Mouse (Mus musculus): ENCODE results near the gene Pdk2. TPM values are rescaled to one million over a fixed set of nuclear protein-coding genes. Genes with fewer than 3 reads are reported as not detected.

Pdk2 gene
- polyA plus RNA-seq, 1 experiment from 2014 or later, result 27.5 TPM

DNA sequence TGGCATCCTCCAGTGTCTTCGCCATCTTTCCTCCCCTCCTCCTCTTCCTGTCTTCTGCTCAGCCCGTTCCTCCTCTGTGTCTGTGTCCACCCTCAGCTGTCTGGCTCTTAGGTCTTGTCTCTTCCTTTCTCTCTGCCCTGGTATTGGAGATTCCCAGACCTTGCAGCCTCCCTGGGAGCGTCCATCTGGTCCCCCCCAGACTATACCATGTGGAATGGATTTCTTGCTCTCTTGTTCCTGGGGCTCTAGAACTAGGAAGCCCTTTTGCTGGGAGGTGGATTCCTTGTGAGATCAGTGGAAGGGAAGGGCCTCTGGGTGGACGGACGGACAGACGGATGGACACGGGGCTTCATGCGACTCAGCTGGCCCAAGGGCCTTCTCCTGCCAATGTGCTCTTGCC lies 45.1 kb downstream of the Pdk2 start:
- Histone ChIP-seq H3K9ac (ENCODE audit: low read depth, low read length) (no peak overlapping the region; the same call in 1 of the 2 replicates), H3K36me3 (ENCODE audit: control insufficient read depth, insufficient read depth, low read length) (peaks cover 22% of the 10 kb centered on the region), H3K4me3 (ENCODE audit: low read depth, low read length) (no peak overlapping the region), H3K27me3 (ENCODE audit: control insufficient read depth, insufficient read depth, low read depth, low read length) (no peaks in the 10 kb centered on the region), H3K4me2 (ENCODE audit: low read length) (peak overlapping the region; percentile 97), H3K4me1 (ENCODE audit: control insufficient read depth, insufficient read depth, low read length) (peaks cover 38% of the 10 kb centered on the region), H3K9me3 (replicated peaks; ENCODE audit: control insufficient read depth, low read length, poor library complexity, severe bottlenecking) (no peaks in the 10 kb centered on the region), H3K27ac (ENCODE audit: low read length) (no peak overlapping the region)
- 86% methylated on average over 8 of the region's 8 CpGs for whole genome bisulfite sequencing
- no peak for ATAC-seq

DNA sequence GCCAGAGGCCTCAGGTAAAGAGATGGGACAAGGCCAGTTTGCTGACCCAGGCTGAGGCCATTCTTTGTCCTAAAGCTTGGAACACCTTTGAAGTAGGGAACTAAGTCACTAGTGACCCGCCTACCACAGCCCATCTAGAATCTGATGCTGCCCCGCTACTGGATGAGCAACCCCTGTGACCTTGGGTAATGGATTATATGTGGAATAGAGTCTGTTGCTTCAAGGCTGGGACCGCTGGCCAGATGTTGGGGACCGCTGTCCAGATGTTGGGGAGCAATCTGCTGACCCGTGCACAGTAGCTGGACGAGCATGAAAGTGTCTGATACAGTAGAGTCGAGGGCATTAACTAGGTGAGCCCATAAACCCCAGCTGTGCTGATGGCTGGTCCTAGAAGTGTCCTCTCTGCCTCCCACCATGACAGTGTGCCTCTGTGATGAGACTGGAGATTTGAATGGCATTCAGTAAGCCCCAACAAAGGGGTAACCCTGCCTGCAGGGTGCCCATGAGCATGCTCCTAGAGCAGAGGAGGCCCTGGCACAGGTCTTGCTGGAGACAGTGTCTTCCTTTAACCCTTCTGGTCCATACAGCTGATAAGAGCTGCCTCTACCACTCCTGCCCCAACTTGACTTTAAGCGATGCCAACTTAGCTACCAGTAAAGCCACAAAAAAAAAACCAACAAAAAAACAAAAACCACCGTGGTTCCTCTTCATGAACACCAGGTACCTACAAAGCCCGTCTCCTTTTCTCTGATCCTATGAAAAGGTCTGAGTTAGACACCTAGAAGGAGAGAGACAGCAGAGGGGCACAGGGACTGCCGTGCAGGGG lies 46.0 kb downstream of the Pdk2 start:
- no peak overlapping the region for H3K27ac ChIP-seq (ENCODE audit: low read length)
- H3K9ac ChIP-seq (ENCODE audit: low read depth, low read length), result peak overlapping the region; percentile 91
- H3K4me1 ChIP-seq (ENCODE audit: control insufficient read depth, insufficient read depth, low read length), result peaks cover 38% of the 10 kb centered on the region
- peaks cover 22% of the 10 kb centered on the region for H3K36me3 ChIP-seq (ENCODE audit: control insufficient read depth, insufficient read depth, low read length)
- peak overlapping the region; percentile 97 for H3K4me2 ChIP-seq (ENCODE audit: low read length)
- H3K4me3 ChIP-seq (ENCODE audit: low read depth, low read length), result peak overlapping the region; percentile 90
- no peaks in the 10 kb centered on the region for H3K27me3 ChIP-seq (ENCODE audit: control insufficient read depth, insufficient read depth, low read depth, low read length)
- ATAC-seq, result no peak
- no peaks in the 10 kb centered on the region for H3K9me3 ChIP-seq (replicated peaks; ENCODE audit: control insufficient read depth, low read length, poor library complexity, severe bottlenecking)
- 80% methylated on average over 11 of the region's 11 CpGs for WGBS

DNA sequence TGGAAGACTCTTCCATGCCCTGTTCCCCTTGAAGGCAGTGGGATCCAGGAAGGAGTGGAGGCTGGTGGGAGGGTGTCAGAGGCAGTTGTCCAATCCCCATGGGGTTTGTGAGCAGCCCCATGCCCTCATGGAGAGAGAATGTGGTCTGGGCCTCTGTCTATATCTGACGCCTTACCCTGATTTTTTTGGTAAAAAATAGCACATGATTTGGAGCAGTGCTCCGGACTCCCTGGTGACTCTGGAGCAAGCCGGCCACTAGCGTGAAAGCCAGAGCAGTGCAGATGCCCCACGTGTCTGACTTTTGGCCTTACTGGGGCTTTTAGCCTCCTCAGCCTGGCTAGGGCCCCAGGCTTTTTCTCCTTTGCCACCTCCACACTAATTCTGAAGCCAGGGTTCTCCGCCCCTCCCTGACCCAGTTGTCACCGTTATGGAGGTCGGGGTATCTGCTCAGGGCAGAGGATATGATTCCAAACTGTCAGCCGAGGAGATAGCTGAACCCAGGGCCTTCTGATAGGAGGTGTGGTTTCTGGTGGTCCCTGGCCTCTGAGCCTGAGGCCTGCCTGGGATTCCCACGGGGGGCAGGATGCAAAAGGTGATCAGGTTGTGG lies 46.8 kb downstream of the Pdk2 start:
- Histone ChIP-seq H3K36me3 (ENCODE audit: control insufficient read depth, insufficient read depth, low read length) (peaks cover 18% of the 10 kb centered on the region), H3K4me3 (ENCODE audit: low read depth, low read length) (peak overlapping the region; percentile 90), H3K9ac (ENCODE audit: low read depth, low read length) (peak overlapping the region; percentile 91), H3K27ac (ENCODE audit: low read length) (no peak overlapping the region), H3K27me3 (ENCODE audit: control insufficient read depth, insufficient read depth, low read depth, low read length) (no peaks in the 10 kb centered on the region), H3K4me2 (ENCODE audit: low read length) (peak overlapping the region; percentile 97), H3K4me1 (ENCODE audit: control insufficient read depth, insufficient read depth, low read length) (peaks cover 42% of the 10 kb centered on the region), H3K9me3 (replicated peaks; ENCODE audit: control insufficient read depth, low read length, poor library complexity, severe bottlenecking) (no peaks in the 10 kb centered on the region)
- no peak for ATAC-seq
- 39% methylated on average over 10 of the region's 10 CpGs for WGBS

DNA sequence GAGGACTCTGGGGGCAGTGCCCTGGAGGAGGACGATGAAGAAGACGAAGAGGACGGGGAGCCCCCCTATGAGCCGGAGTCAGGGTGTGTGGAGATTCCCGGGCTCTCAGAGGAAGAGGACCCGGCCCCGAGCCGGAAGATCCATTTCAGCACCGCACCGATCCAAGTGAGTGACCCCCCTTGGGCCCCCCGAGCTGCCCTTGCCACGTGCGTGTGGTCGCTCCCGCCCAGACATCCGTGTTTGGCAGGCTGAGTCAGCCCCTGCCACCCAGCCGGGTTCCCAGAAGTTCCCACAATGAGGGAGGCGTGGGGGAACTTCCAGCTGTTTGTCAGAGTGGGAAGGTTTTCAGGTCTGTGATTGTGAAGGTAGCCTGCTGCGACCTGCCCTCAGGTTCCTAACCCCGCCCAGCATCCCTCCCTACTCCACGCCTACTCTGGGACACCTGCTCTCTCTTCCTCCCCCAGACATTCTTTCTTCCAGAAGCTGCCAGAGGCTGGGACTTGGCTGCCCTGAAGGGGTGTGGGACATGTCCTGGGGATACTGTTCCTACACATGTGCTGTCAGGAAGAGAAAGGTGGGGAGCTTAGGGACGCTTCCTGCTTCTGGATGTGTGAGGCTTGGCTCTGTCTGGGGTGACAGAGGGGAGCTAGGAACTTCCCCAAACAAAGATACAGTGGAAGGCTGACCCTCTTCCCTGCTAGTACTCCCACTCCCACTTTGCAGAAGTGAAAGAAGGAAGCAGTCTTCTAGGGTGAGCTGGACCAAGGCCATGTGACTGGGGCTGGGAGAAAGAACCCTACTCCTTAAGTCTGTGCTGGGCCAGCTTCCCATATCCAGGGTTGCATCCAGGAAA lies 48.2 kb downstream of the Pdk2 start:
- H3K4me2 ChIP-seq (ENCODE audit: low read length), result peak overlapping the region; percentile 97
- H3K36me3 ChIP-seq (ENCODE audit: control insufficient read depth, insufficient read depth, low read length), result peaks cover 6% of the 10 kb centered on the region
- WGBS, result under 1% methylated on average over 21 of the region's 22 CpGs
- H3K4me3 ChIP-seq (ENCODE audit: low read depth, low read length), result peak overlapping the region; percentile 90
- H3K27ac ChIP-seq (ENCODE audit: low read length), result no peak overlapping the region; the same call in 1 of the 2 replicates
- no peak for ATAC-seq
- peaks cover 51% of the 10 kb centered on the region for H3K4me1 ChIP-seq (ENCODE audit: control insufficient read depth, insufficient read depth, low read length)
- H3K9me3 ChIP-seq (replicated peaks; ENCODE audit: control insufficient read depth, low read length, poor library complexity, severe bottlenecking), result no peaks in the 10 kb centered on the region
- H3K27me3 ChIP-seq (ENCODE audit: control insufficient read depth, insufficient read depth, low read depth, low read length), result no peaks in the 10 kb centered on the region
- peak overlapping the region; percentile 91 for H3K9ac ChIP-seq (ENCODE audit: low read depth, low read length)

DNA sequence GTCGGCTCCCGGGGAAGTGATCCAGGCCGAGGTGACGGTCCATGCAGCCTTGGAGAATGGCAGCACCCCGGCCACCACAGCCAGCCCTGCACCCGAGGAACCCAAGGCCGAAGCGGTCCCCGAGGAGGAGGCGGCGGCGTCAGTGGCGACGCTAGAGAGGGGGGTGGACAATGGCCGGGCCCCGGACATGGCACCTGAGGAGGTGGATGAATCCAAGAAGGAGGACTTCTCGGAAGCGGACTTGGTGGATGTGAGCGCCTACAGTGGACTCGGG lies 48.7 kb downstream of the Pdk2 start:
- Histone ChIP-seq H3K9me3 (replicated peaks; ENCODE audit: control insufficient read depth, low read length, poor library complexity, severe bottlenecking) (no peaks in the 10 kb centered on the region), H3K4me3 (ENCODE audit: low read depth, low read length) (peak overlapping the region; percentile 90), H3K36me3 (ENCODE audit: control insufficient read depth, insufficient read depth, low read length) (peaks cover 4% of the 10 kb centered on the region), H3K27me3 (ENCODE audit: control insufficient read depth, insufficient read depth, low read depth, low read length) (no peaks in the 10 kb centered on the region), H3K9ac (ENCODE audit: low read depth, low read length) (peak overlapping the region; percentile 91), H3K27ac (ENCODE audit: low read length) (0 out of 2 replicates have a peak overlapping the region, but pooled peaks have one; percentile 2), H3K4me2 (ENCODE audit: low read length) (peak overlapping the region; percentile 97), H3K4me1 (ENCODE audit: control insufficient read depth, insufficient read depth, low read length) (peaks cover 52% of the 10 kb centered on the region)
- no peak for ATAC-seq
- 1% methylated on average over 20 of the region's 20 CpGs for WGBS

DNA sequence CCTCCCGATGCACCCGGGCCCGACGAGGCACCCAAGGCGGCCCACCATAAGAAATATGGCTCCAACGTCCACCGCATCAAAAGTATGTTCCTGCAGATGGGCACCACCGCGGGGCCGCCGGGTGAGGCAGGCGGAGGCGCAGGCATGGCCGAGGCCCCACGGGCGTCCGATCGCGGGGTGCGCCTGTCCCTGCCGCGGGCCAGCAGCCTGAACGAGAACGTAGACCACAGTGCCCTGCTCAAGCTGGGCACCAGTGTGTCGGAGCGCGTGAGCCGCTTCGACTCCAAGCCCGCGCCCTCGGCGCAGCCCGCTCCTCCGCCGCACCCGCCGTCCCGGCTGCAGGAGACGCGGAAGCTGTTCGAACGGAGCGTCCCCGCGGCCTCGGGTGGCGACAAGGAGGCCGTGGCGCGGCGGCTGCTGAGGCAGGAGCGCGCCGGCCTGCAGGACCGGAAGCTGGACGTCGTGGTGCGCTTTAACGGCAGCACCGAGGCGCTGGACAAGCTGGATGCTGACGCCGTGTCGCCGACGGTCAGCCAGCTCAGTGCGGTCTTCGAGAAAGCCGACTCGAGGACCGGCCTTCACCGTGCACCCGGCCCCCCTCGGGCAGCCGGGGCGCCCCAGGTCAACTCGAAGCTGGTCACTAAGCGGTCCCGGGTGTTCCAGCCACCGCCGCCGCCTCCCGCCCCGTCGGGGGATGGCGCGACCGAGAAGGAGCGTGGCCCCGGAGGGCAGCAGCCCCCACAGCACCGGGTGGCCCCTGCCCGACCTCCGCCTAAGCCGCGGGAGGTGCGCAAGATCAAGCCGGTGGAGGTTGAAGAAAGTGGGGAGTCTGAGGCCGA lies 49.3 kb downstream of the Pdk2 start:
- WGBS, result under 1% methylated on average over 93 of the region's 99 CpGs
- Histone ChIP-seq H3K4me2 (ENCODE audit: low read length) (peak overlapping the region; percentile 97), H3K27me3 (ENCODE audit: control insufficient read depth, insufficient read depth, low read depth, low read length) (no peaks in the 10 kb centered on the region), H3K9ac (ENCODE audit: low read depth, low read length) (peak overlapping the region; percentile 91), H3K4me3 (ENCODE audit: low read depth, low read length) (peak overlapping the region; percentile 90), H3K4me1 (ENCODE audit: control insufficient read depth, insufficient read depth, low read length) (peaks cover 53% of the 10 kb centered on the region), H3K9me3 (replicated peaks; ENCODE audit: control insufficient read depth, low read length, poor library complexity, severe bottlenecking) (no peaks in the 10 kb centered on the region), H3K36me3 (ENCODE audit: control insufficient read depth, insufficient read depth, low read length) (no peaks in the 10 kb centered on the region; the same call in 1 of the 2 replicates), H3K27ac (ENCODE audit: low read length) (peak overlapping the region; percentile 96)
- no peak for ATAC-seq

DNA sequence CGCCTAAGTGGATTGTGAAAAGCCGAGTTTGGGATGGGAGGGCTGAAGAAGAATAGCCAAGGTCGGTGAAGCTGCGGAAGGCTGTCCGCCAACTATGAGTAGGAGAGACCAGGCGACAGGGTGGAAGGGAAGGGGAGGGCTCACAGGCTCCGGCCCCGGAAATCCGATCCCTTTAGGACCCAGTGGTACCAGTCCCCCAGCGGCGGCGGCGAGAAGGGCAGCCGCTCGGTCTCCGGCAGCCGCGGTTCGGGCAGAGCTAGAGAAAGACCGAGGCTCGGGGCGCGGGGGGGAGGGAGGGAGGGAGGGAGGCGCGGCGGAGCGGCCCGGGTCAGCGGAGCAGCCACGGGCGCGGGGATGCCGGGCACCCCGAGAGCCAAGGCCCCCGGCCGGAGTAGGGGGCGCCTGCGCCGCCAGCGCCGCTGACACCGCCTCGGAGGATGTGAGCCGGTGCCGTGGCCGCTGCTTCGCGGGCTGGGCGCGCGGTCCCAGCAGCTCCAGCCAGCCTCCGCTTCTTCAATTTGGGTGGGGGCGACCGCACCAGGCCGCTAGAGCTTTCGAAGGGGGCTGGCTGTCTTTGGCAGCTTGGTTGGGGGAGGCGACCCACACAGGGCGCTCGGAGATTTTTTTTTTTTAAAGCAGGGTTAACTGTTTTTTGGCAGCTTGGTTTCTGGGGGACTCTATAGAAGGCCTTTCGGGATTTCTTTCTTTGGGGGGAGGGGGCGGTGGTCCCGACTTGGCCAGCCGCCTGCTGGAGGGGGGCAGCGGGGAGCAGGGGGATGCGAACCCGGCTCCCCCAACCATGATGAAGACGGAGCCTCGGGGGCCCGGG lies 50.2 kb downstream of the Pdk2 start, which contains the start of gene Ppp1r9b:
Gene Ppp1r9b (plus strand): TSS at position 287 of the 829 bp plus-strand sequence.
- H3K9ac ChIP-seq (ENCODE audit: low read depth, low read length), result peak within 1 kb of the TSS; percentile 91
- under 1% methylated on average over 42 of the region's 69 CpGs for WGBS
- ATAC-seq, result peak; percentile 83
- H3K9me3 ChIP-seq (replicated peaks; ENCODE audit: control insufficient read depth, low read length, poor library complexity, severe bottlenecking), result no peaks in the 10 kb centered on the region
- H3K36me3 ChIP-seq (ENCODE audit: control insufficient read depth, insufficient read depth, low read length), result no peaks in the 10 kb centered on the region
- peak within 1 kb of the TSS; percentile 97 for H3K4me2 ChIP-seq (ENCODE audit: low read length)
- H3K27me3 ChIP-seq (ENCODE audit: control insufficient read depth, insufficient read depth, low read depth, low read length), result no peaks in the 10 kb centered on the region
- H3K27ac ChIP-seq (ENCODE audit: low read length), result peak within 1 kb of the TSS; percentile 96
- peaks cover 50% of the 10 kb centered on the region for H3K4me1 ChIP-seq (ENCODE audit: control insufficient read depth, insufficient read depth, low read length)
- peak within 1 kb of the TSS; percentile 90 for H3K4me3 ChIP-seq (ENCODE audit: low read depth, low read length)
